Mouse (Mus musculus): ENCODE measurements around the gene Itga10. TPM values are rescaled to one million over a fixed set of nuclear protein-coding genes. Genes with fewer than 3 reads are reported as not detected.

Itga10 gene
- polyA plus RNA-seq, 1 experiment = 4.7 TPM

GRCm38 (mm10) chr3:96700376-96700775 is 55.0 kb downstream of the Itga10 start:
- WGBS = 70% methylated on average over 7 of the region's 7 CpGs
- no peak for DNase-seq

GRCm38 (mm10) chr3:96701003-96701402 is 55.6 kb downstream of the Itga10 start:
- Histone ChIP-seq H3K4me3 (replicated peaks; ENCODE audit: insufficient read depth, low read depth, low read length) (no peak overlapping the region), H3K4me1 (ENCODE audit: control insufficient read depth, insufficient read depth, low read length) (peaks cover 10% of the 10 kb centered on the region; the same call in 1 of the 2 replicates), H3K27me3 (ENCODE audit: control insufficient read depth, insufficient read depth, low read length) (no peaks in the 10 kb centered on the region), H3K27ac (ENCODE audit: insufficient read depth, low read length) (no peak overlapping the region)
- TF ChIP-seq POLR2A (IDR thresholded peaks at IDR 0.05; ENCODE audit: borderline replicate concordance, insufficient read depth, low read length) = no peak
- TF ChIP-seq CTCF (IDR thresholded peaks at IDR 0.05; ENCODE audit: borderline replicate concordance, insufficient read depth, low read depth, low read length) = no peak
- WGBS = 84% methylated on average over 4 of the region's 4 CpGs
- no peak for DNase-seq

More at GRCm38 (mm10) chr3:96700376-96700775, 55.0 kb downstream of the Itga10 start:
- Histone ChIP-seq H3K27me3 (ENCODE audit: control insufficient read depth, insufficient read depth, low read length) (no peaks in the 10 kb centered on the region), H3K27ac (ENCODE audit: insufficient read depth, low read length) (no peak overlapping the region), H3K4me1 (ENCODE audit: control insufficient read depth, insufficient read depth, low read length) (peaks cover 10% of the 10 kb centered on the region; the same call in 1 of the 2 replicates), H3K4me3 (replicated peaks; ENCODE audit: insufficient read depth, low read depth, low read length) (no peak overlapping the region)
- TF ChIP-seq POLR2A (IDR thresholded peaks at IDR 0.05; ENCODE audit: borderline replicate concordance, insufficient read depth, low read length) (no peak), CTCF (IDR thresholded peaks at IDR 0.05; ENCODE audit: borderline replicate concordance, insufficient read depth, low read depth, low read length) (no peak)

- no peaks in the 10 kb centered on the region for H3K4me1 ChIP-seq (ENCODE audit: control insufficient read depth, insufficient read depth, low read length)
- no peak overlapping the region for H3K27ac ChIP-seq (ENCODE audit: insufficient read depth, low read length)
- H3K4me3 ChIP-seq (replicated peaks; ENCODE audit: insufficient read depth, low read depth, low read length) = no peak overlapping the region
- no peak for TF ChIP-seq POLR2A (IDR thresholded peaks at IDR 0.05; ENCODE audit: borderline replicate concordance, insufficient read depth, low read length)
- TF ChIP-seq CTCF (IDR thresholded peaks at IDR 0.05; ENCODE audit: borderline replicate concordance, insufficient read depth, low read depth, low read length) = peak; percentile 38; the same call in 1 of the 2 replicates
- WGBS = 60% methylated on average over 11 of the region's 11 CpGs
- H3K27me3 ChIP-seq (ENCODE audit: control insufficient read depth, insufficient read depth, low read length) = no peaks in the 10 kb centered on the region
- no peak for DNase-seq
Observed at GRCm38 (mm10) chr3:96704778-96705177, 59.4 kb downstream of the Itga10 start.

GRCm38 (mm10) chr3:96706217-96706616 is 60.8 kb downstream of the Itga10 start:
- Histone ChIP-seq H3K27me3 (ENCODE audit: control insufficient read depth, insufficient read depth, low read length) (no peaks in the 10 kb centered on the region), H3K4me3 (replicated peaks; ENCODE audit: insufficient read depth, low read depth, low read length) (no peak overlapping the region), H3K27ac (ENCODE audit: insufficient read depth, low read length) (no peak overlapping the region), H3K4me1 (ENCODE audit: control insufficient read depth, insufficient read depth, low read length) (no peaks in the 10 kb centered on the region)
- 93% methylated on average over 11 of the region's 11 CpGs for WGBS
- no peak for TF ChIP-seq CTCF (IDR thresholded peaks at IDR 0.05; ENCODE audit: borderline replicate concordance, insufficient read depth, low read depth, low read length)
- no peak for TF ChIP-seq POLR2A (IDR thresholded peaks at IDR 0.05; ENCODE audit: borderline replicate concordance, insufficient read depth, low read length)
- DNase-seq = no peak

GRCm38 (mm10) chr3:96706984-96707383 is 61.6 kb downstream of the Itga10 start:
- Histone ChIP-seq H3K4me3 (replicated peaks; ENCODE audit: insufficient read depth, low read depth, low read length) (no peak overlapping the region), H3K27me3 (ENCODE audit: control insufficient read depth, insufficient read depth, low read length) (no peaks in the 10 kb centered on the region), H3K4me1 (ENCODE audit: control insufficient read depth, insufficient read depth, low read length) (no peaks in the 10 kb centered on the region), H3K27ac (ENCODE audit: insufficient read depth, low read length) (no peak overlapping the region)
- DNase-seq = no peak
- WGBS = 65% methylated on average over 7 of the region's 7 CpGs
- no peak for TF ChIP-seq CTCF (IDR thresholded peaks at IDR 0.05; ENCODE audit: borderline replicate concordance, insufficient read depth, low read depth, low read length)
- TF ChIP-seq POLR2A (IDR thresholded peaks at IDR 0.05; ENCODE audit: borderline replicate concordance, insufficient read depth, low read length) = no peak

GRCm38 (mm10) chr3:96707903-96708683 is 62.7 kb downstream of the Itga10 start, which contains the start of gene Nudt17:
Gene Nudt17, minus strand, starts transcription at chr3:96708562.
- TF ChIP-seq CTCF (IDR thresholded peaks at IDR 0.05; ENCODE audit: borderline replicate concordance, insufficient read depth, low read depth, low read length) (peak; percentile 82), POLR2A (IDR thresholded peaks at IDR 0.05; ENCODE audit: borderline replicate concordance, insufficient read depth, low read length) (peak; percentile 45; the same call in 1 of the 2 replicates)
- peak within 1 kb of the TSS; percentile 75 for H3K4me3 ChIP-seq (replicated peaks; ENCODE audit: insufficient read depth, low read depth, low read length)
- peak; percentile 82 to 87 for DNase-seq
- WGBS = 4% methylated on average over 42 of the region's 42 CpGs
- H3K4me1 ChIP-seq (ENCODE audit: control insufficient read depth, insufficient read depth, low read length) = no peaks in the 10 kb centered on the region
- H3K27me3 ChIP-seq (ENCODE audit: control insufficient read depth, insufficient read depth, low read length) = no peaks in the 10 kb centered on the region
- H3K27ac ChIP-seq (ENCODE audit: insufficient read depth, low read length) = no peak within 1 kb of the TSS

- WGBS = 41% methylated on average over 2 of the region's 2 CpGs
- DNase-seq = no peak
- TF ChIP-seq POLR2A (IDR thresholded peaks at IDR 0.05; ENCODE audit: borderline replicate concordance, insufficient read depth, low read length) (no peak), CTCF (IDR thresholded peaks at IDR 0.05; ENCODE audit: borderline replicate concordance, insufficient read depth, low read depth, low read length) (no peak)
- Histone ChIP-seq H3K27me3 (ENCODE audit: control insufficient read depth, insufficient read depth, low read length) (no peaks in the 10 kb centered on the region), H3K4me3 (replicated peaks; ENCODE audit: insufficient read depth, low read depth, low read length) (no peak overlapping the region), H3K27ac (ENCODE audit: insufficient read depth, low read length) (no peak overlapping the region), H3K4me1 (ENCODE audit: control insufficient read depth, insufficient read depth, low read length) (no peaks in the 10 kb centered on the region)
Observed at GRCm38 (mm10) chr3:96708684-96709064, 63.3 kb downstream of the Itga10 start.

Other genes starting within 250 kb of the Itga10 start
- gene BC107364, start 193.3 kb upstream of the Itga10 start, polyA plus RNA-seq (2012; rRNA removed) = not detected in 2 replicates
- 0.21 and 0.41 TPM in 2 replicates for gene Hfe2, start 120.4 kb upstream of the Itga10 start, polyA plus RNA-seq (2012; rRNA removed)
- 15.2 and 21.9 TPM in 2 replicates for gene Txnip, start 87.6 kb upstream of the Itga10 start, polyA plus RNA-seq (2012; rRNA removed)
- not detected in 2 replicates for gene Gm16253, start 68.6 kb upstream of the Itga10 start, polyA plus RNA-seq (2012; rRNA removed)
- 53.1 and 55.5 TPM in 2 replicates for gene Polr3gl, start 51.4 kb upstream of the Itga10 start, polyA plus RNA-seq (2012; rRNA removed)
- gene Ankrd34a, start 48.9 kb upstream of the Itga10 start, polyA plus RNA-seq (2012; rRNA removed) = 53.2 and 58.1 TPM in 2 replicates
- gene Lix1l, start 44.4 kb upstream of the Itga10 start, polyA plus RNA-seq (2012; rRNA removed) = 23.9 and 24.7 TPM in 2 replicates
- 44.6 and 45.4 TPM in 2 replicates for gene Rbm8a, start 15.7 kb upstream of the Itga10 start, polyA plus RNA-seq (2012; rRNA removed)
- 61.8 and 62.3 TPM in 2 replicates for gene Pex11b, start 10.2 kb upstream of the Itga10 start, polyA plus RNA-seq (2012; rRNA removed)
- gene Gm42957, start 10.1 kb upstream of the Itga10 start, polyA plus RNA-seq (2012; rRNA removed) = 0.16 and 0.21 TPM in 2 replicates
- 9.4 and 11.6 TPM in 2 replicates for gene Ankrd35, start 24.5 kb downstream of the Itga10 start, polyA plus RNA-seq (2012; rRNA removed)
- gene Pias3, start 50.8 kb downstream of the Itga10 start, polyA plus RNA-seq (2012; rRNA removed) = 38.6 and 41.9 TPM in 2 replicates
- gene Nudt17, start 63.0 kb downstream of the Itga10 start, polyA plus RNA-seq (2012; rRNA removed) = 11.8 and 14.3 TPM in 2 replicates
- gene Polr3c, start 82.0 kb downstream of the Itga10 start, polyA plus RNA-seq (2012; rRNA removed) = 42.9 and 47.1 TPM in 2 replicates
- gene Rnf115, start 82.1 kb downstream of the Itga10 start, polyA plus RNA-seq (2012; rRNA removed) = 57.0 and 58.8 TPM in 2 replicates
- 0.03 TPM in 1 of 2 replicates, not detected in the other for gene Pdzk1, start 183.7 kb downstream of the Itga10 start, polyA plus RNA-seq (2012; rRNA removed)
- gene Cd160, start 183.8 kb downstream of the Itga10 start, polyA plus RNA-seq (2012; rRNA removed) = not detected in 2 replicates